Mouse (Mus musculus): Measurements from ENCODE around the gene Lmx1b.

Gene Lmx1b

DNA sequence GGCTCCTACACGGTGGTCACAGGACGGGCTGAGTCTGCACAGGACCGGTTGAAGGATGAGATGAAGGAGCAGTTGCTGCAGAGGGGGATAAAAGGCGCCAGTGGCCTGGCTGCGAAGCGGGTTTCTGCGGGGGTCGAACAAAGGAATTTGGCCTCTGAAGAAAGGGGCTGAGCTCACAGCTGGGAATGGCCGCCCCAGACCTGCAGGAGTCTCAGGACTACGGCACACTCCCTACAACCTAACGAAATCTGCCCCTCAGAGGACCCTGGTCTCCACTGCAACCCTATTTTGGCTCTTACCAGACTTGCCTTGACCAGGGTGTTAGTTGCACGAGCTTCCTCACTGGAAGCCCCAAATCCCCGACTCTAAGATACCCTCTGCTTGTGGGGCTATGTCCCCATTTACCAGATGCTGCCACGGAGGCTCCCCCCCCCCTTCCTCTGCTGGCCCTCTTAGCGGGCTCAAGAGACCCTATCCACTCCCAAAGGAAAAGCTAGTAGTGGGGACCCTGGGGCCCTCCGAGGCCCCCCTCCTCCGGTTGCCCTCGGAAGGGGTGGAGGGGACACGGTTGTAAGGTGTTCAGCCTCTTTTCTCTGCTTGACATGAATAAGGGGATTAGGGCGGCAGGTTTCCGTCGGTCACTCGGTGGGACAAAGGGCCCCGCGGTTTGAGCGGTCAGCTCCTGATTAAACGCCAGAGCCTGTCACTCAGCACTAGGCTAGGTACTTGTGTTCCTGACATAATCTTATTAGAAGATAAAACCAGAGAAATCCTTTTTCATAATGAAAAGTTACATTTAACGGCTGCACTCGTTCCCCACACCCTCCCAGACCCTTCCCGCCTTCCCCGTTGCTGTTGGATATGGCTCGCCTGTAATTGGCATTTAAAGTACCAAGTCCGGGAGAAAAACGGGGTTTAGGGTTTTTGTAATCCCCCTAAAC is 10.0 kb downstream of the Lmx1b start:
- ATAC-seq (ENCODE audit: low TSS enrichment) = no peak

DNA sequence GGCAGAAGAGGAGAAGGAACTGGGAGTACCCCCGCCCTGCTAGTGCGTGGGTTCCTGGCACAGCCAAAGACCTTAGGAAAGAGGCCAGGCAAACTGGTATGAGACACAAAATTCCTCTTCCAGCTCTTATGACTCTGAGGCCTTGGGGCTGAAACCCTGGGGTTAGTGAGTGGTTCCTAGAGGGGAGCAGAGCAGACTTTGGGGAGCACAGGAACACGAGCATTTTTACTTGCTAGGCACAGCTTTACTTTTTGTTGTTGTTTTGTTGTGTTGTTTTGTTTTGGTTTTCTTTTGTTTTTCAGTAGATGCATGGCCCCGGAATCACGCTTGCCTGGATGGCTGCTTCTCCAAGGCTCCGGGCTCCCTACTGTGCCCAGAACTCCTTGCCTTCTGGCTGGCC is 10.7 kb downstream of the Lmx1b start:
- ATAC-seq (ENCODE audit: low TSS enrichment) = no peak

DNA sequence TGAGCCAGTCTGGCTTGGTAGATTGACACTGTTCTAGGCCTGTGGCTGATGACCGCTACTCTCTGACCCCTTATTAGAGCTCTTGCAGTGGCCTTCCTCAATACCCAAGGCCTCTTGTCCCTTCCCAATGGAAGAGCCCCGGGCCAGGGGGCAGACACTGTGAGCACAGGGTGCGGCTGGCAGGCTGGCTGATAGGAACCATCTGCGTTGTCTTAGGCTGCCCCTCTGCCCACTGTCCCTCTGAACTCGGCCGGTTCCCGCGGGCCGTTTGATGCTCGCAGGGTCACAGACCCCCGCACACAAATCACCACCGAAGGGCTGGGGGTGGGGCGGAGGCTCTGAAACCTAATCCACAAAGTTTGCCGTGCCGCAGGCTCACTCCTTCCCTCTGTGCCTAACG is 11.5 kb downstream of the Lmx1b start:
- no peak for ATAC-seq (ENCODE audit: low TSS enrichment)

DNA sequence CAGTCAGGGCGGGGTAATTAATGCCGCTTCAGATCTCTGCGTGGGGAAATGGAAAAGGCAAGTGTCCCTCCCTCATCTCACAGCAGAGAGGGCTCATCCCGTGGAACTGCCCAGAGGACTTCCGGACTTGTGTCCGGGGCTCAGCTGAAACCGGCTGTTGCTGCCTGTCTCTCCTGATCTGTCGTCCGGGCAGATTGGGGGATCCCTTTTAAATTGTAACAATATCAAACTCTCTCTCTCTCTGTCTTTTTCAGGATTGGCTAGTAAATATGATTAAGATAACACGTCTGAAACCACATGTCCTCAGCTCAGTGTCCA is 13.3 kb downstream of the Lmx1b start:
- ATAC-seq (ENCODE audit: low TSS enrichment) = no peak

DNA sequence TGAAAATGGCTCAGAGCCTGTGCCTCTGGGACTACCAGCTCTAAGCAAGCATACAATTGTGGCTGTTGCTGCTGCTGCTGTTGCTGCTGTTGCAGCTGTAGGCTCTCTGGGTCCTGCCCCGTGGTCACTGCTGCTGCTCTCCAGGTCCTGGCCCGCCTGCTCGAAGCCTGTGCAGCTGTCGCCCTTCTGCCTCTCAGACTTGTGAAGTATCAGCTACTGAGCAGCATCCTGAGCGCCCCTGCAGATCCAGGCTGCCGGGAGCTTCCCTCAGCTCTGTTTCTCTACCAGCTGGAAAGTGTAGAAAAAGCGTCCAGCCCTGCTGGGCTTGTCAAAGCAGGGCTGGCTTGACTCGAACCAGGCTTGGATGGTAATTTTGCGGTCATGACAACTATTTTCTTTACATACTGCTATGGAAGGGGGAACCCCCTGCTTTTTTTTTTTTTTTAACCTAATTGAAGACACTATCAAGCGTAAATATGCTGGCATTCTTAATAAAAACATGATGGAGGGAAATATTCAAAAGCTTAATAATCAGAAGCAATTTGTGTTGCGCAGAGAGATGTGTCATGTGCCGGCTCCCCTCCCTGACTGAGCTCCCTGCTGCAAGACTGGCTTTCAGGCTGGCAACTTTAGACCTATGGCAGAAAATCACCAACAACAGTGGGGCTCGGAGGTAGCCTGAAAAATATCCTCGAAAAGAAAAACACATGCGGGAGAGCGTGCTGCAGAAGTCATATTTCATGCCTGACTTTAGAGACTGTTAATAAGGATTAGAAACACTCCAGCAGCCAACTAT is 13.9 kb downstream of the Lmx1b start:
- no peak for ATAC-seq (ENCODE audit: low TSS enrichment)

DNA sequence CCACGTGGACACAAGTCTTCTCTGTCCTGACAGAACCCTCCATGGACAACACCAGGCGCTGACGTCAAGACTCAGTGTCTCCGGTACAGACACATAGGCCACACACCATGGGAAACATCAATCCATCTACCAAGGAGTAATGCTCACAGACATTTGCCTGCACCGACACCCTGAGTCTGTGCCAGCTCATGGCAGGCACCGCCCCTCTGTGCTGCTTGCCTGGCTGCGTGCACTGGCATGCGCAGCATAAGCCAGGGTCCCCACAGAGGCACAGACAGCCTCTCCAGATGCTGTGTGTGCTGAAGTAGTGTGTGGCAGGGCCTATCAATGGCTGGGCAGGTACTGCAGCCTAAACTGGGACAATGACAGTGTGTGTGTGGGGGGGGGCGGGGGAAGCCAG is 22.6 kb downstream of the Lmx1b start:
- ATAC-seq (ENCODE audit: low TSS enrichment) = no peak; the same call in 1 of the 2 replicates

DNA sequence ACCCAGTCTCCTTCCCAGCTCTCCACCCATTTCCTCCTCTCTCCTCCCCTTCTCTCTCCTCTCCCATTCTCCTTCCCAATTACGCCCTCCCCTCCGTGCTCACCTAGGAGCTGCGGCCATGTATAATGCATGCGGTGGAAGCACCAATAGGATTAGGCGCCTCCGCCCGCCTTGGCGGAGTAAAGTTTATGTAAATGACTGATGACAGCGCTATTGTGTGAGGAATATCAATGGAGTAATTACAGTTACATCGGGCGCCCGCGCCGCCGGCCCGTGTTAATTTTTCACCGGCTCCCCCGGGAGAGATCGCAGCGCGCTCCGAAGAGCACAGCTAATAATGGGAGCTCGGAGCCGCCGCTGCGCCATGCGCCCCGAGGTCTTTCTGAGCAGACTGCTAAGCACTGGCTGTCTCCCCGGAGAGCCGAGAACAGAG is 23.9 kb downstream of the Lmx1b start:
- peak; percentile 86 for ATAC-seq (ENCODE audit: low TSS enrichment)

DNA sequence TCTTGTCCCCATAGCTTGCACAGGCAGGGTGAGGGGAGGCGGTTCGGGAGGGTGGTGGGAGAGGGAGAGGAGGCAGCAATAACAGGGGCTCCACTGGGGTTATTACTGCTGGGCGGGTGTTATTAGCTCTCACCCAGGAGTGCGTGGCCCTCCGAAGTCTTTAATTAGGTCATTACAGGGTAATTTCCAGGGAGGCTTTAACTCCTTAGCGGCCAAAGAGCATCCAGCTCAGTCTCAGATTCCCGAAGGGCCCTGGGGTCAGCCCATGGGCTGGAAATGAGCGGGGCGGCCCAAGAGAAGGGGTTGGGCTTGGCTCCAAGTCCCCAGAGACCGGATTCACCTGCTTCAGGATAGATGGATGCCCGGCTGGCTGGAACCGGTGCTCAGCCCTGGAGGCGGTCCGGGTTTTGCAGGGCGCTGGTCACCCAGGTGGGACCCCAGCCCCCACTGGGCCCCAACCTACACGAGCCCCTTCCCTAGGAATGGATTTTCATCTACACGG is 24.4 kb downstream of the Lmx1b start:
- ATAC-seq (ENCODE audit: low TSS enrichment) = no peak

DNA sequence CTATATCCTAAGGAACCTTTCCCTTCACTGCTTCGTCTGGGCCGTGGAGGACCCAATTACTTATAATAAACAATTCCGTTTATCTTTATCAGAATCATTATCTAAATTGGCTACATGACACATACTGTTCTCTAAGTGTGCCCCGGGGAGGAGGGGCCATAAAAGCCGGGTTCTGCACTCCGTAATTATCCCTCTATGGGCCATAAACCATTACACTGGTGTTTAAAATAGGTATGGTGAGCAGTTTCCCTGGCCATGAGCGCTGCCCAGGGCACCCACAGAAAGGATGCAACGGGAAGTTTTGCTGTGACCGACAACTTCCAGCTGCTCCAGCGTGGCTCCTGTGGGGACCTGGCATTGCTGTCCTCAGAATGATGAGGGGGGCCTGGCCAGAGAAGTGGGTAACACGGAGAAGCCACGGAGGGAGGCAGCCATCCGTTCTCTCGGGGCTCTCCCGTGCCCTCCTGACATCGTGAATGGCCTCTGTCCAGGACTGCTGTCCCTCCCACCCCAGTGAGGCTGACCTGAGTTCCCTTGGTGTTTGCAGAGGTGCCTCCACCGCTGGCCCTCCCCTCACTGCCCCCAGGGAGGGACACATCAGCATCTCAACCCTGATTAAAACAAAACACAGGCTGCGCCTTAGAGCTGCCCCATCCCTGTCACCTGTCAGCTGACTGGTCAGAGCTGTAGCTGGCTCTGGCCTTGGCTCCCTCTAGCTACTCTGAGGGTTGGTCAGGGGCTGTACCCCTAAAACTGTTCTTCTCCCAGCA is 34.6 kb downstream of the Lmx1b start:
- no peak for ATAC-seq (ENCODE audit: low TSS enrichment)

DNA sequence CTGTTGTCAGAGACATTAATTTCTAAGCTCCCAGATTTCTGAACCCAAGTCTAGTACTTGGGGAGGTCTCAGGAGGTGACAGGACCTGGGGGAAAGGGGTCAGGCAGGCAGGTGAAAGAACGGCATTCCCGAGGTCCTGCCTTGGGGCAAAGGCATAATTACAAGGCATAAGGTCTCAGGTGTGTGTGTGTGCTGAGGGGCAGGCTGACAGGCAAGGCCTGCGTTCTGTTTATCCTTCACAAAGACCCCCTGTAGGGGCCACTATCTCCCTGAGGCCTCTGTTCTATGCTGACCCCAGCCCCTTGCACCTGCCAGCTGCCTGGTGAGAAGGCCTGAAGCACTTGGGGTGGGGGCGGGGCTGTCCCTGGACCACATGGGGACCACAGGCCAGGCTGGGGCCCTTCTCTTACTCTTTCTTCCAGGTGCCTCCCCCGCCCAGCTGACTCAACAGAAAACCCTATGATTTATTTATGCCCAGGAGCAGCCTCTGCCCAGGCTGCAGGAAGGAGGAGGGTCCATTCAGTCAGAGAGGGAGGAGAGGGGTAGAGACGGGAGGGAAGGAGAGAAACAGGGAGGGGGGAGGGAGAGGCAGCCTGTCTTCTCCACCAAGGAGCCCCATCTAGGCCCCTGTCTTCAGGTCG is 35.3 kb downstream of the Lmx1b start:
- ATAC-seq (ENCODE audit: low TSS enrichment) = no peak

DNA sequence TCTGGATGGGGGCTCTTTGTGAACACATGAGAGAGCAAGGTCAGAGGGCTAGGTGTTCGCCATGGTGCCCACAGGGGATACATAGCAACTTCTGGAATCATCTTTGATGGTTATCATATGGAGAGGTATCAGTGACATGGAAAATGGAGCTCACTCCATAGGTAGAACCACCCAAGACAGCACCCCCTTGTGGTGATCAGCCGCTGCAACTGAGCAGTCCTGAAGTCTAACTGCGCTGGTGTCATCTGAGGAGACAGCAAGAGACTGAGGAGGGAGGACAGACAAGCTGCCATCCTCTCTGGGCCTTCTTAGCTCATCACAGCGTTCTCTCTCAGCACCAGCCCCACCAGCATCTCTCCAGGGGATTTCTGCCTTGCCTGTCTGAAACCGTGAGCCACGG is 39.8 kb downstream of the Lmx1b start:
- ATAC-seq (ENCODE audit: low TSS enrichment) = no peak

DNA sequence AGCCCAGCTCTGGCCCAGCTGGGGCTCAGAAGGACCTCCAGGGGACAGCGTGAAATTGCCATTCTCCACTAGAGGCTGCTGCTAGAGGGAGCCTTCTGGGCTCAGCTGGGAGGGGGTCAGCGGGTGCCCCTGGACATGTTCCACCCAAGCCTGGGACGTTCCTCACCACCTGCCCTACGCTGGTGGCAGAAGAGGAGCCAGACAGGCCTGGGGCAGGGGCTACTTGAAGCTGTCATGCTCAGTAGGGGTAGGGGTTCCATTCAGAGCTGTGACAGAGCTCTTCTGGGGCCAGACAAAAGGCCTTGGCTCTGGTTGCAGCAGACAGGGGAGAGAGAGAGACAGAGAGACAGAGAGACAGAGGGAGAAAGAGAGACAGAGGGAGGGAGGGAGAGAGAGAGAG is 42.9 kb downstream of the Lmx1b start:
- ATAC-seq (ENCODE audit: low TSS enrichment) = no peak

DNA sequence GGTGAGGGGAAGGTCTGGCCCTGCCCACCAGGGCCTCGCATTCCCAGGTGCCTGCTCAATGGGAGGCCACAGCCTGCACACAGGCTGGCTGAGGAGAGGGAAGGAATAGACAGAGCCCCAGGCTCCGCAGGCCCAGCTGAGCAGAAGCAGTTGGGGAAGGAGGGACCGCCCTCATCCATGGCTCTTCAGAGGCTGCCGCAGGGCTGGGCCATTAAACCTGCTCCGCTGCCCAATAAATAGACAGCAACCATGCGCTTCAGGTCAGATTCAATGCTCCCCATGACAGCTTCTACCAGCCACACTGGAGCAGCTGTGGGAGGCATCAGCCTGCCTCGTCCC is 45.3 kb downstream of the Lmx1b start:
- ATAC-seq (ENCODE audit: low TSS enrichment) = no peak

DNA sequence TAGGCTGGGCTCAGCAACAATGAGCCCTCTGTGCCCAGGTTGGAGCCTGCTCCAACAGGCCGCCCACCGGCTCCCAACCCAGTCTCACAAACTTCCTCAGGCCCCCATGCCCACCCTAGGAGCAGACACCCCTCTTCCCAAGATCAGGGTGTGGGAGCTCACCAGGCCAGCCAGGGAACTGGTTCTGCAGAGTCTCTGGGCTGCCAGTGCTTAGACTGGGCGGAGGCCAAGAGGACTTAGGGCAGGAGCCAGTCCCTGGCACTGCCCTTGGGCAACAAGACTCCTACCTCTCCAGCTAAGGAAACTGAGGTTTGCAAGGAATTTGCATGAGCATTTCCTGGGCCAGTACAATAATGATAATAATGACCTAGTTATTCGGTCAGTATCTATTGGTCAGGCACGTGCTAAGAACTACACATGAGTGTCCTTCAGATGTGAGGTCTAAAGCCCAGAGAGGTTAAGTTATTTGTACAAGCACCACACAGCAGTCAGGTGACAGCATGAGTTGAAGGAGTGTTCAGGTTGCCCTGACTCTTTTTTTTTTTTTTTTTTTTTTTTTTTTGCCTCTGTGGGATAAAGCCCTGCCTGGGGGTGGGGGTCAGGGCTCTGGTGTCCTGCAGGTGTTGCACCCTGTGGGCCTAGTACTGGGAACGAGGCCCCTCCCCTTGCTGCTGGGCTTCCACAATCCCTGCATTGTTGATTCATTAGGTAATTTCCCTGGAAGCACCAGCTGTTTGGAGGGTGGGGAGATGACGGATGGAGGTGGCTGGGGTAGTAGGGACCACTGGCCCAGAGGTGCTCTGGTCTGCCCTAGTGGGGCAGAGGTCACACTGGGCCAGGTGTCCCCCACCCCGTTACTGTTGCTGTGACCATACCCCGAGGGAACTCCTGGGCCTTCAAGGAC is 45.9 kb downstream of the Lmx1b start:
- no peak for ATAC-seq (ENCODE audit: low TSS enrichment)

DNA sequence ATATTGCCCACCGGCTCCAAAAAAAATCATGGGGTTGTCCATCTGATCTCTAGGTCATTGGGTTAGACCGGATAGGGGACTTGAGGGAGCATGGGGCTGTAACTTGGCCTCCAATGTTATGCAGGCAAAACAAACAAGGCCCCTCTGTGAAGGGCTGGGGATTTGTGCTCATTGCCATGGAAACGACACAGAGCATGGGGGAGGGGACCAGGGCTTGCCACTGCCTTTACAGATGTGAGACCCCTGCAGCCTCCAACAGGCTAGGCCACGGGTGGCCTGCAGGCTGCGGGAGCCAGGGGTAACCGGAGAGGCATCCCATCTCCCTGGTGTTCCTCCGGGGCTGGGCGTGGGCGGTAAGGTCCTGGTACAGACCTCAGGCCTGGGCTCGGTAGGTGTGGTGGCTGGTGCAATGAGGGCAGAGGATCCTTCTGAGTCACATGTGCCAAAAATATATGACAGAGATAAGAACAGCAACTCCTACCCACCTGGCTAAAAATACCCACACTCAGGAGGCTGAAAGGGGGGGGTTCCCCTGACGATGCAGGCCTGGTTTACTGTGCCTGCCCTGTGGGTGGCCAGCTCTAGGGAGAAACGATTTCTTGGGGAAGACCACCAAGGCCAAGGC is 47.3 kb downstream of the Lmx1b start:
- peak; percentile 90 for ATAC-seq (ENCODE audit: low TSS enrichment)

DNA sequence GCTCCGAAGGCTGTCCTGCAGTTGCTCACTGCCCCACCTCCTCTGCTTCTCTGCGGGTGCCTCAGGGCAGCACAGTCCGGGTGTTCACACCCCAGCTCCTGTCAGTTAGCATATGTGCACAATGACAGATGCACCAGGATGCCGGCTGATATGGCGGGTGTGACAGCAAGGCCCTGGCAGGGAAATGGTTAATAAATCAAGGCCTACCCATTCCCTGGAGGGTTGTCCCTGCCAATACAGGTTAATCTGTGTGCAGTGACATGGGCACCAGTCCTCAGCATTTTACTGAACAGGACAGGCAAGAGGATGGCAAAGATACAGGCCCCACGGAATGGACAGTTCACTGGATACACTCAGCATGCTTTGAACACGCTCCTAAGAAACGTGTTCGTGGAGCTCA is 51.0 kb downstream of the Lmx1b start:
- ATAC-seq (ENCODE audit: low TSS enrichment) = no peak

DNA sequence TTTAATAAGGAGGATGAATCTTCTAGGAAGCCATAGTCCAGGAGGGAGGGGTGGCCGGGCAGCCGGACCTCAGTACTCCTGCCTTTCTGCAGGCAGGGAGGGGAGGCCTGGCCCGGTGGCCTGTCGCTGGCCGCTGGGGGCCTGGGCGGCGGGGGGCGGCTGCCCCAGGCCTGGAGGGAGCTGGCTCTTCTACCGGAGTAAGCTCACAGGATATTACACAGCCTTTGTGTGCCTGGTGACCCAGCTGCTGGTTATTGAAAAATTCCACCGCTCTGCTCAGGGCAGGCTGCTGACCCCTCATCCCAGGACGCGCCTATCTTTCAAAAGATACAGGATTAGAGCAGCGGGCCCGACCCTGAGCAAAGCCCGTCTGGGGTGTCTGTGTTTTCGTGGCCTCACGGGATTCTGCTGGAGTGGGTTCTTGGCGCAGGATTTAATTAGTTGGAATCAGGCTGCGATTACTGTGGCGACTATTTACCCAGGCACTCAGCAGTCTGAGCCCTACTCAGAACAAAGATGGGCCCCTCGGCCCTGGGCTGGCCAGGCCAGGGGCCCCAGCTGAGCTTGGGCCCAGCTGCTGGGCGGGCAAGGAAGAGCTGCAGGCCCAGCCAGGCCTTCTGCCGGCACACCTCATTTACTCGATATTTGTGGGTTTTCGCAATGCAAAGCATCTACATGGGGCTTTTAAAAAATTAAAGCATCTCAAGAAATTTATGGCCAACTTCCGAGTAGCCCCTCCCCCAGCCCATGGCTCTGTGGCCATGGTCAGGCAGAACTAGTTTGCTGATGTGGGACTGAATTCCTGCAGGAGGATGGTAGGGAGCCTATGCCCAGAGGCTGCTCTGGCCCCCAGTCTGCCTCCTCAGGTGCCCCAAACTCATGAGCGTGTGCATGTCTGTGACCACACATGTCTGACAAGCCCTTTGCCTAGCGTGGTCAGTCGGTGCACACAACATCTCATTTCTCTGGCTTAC is 55.1 kb downstream of the Lmx1b start:
- ATAC-seq (ENCODE audit: low TSS enrichment) = no peak

DNA sequence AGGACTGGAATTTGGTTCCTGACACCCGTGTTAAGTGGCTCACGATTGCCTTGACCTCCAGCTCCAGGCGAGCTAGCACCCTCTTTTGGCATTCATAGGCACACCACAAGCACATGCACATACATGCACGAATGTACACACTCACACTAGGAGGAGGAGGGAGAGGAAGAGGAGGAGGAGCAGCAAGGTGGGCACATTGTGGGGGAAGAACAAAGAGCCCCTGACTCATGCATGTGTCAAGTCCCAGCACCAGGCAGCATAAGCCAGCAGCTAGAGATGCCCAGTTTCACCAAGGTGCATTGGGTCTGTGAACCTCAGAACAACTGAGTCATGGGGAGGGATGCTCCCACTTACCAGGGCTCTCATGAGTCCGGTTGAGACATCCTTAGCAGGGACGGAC is 56.5 kb downstream of the Lmx1b start:
- no peak for ATAC-seq (ENCODE audit: low TSS enrichment)

DNA sequence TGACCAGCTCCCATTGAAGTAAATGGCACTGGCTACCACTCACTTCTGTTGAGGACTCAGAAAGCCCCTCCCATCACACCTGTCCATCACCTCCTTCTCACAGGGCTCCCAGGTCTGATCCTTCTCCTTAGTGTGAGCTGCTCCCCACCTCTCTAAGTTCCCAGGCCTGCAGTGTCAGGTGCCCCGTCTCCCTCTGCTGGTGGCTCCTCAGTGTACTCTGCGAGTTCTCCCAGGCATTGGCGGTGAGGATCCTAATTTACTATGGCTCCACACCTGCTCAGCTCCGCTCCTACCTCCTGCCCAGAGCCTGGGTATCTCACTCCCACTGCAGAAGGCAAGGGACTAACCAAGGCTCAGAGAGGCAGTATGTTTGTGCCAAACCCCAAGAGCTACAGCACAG is 57.0 kb downstream of the Lmx1b start:
- peak; percentile 66 for ATAC-seq (ENCODE audit: low TSS enrichment)
